Mouse (Mus musculus) limb, embryonic 11.5 days (tissue): ENCODE results near the gene Kcnb1. TPM values are rescaled to one million over a fixed set of nuclear protein-coding genes. Genes with fewer than 3 reads are reported as not detected.

Experiments used
- ATAC-seq: fragments of 200-750 bp; cut with Nextera tagmentation; 2 replicates; pipeline ENCODE4 v1.8.0; 2017; ENCODE audit warnings: low read depth; ENCODE audit not compliant: insufficient number of reproducible peaks, low FRiP score, low TSS enrichment
- DNase-seq: peaks from one replicate; pipeline ENCODE4 v3.0.0-alpha.2; 2015; ENCODE audit warnings: low spot score
- H3K27ac ChIP-seq: fragments of 300-500 bp; sonication (generic); replicated peaks from 2 replicates; pipeline ENCODE4 v1.5.1; 2014; ENCODE audit warnings: low read depth, mild to moderate bottlenecking, low read length
- H3K27me3 ChIP-seq: fragments of 300-500 bp; sonication (generic); 2 replicates; pipeline ENCODE4 v1.6.1; 2014; ENCODE audit warnings: mild to moderate bottlenecking, low read length, mixed read lengths; ENCODE audit not compliant: control insufficient read depth, insufficient read depth
- H3K36me3 ChIP-seq: fragments of 300-500 bp; sonication (generic); 2 replicates; pipeline ENCODE4 v1.6.1; 2014; ENCODE audit warnings: mild to moderate bottlenecking, low read length, moderate library complexity, mixed read lengths; ENCODE audit not compliant: control insufficient read depth, insufficient read depth
- H3K4me1 ChIP-seq: fragments of 300-500 bp; sonication (generic); 2 replicates; pipeline ENCODE4 v1.6.1; 2014; ENCODE audit warnings: low read length, mixed read lengths; ENCODE audit not compliant: control insufficient read depth, insufficient read depth
- H3K4me2 ChIP-seq: fragments of 300-500 bp; sonication (generic); 2 replicates; pipeline ENCODE4 v1.6.1; 2014; ENCODE audit warnings: low read depth, mild to moderate bottlenecking, moderate library complexity; ENCODE audit not compliant: severe bottlenecking
- H3K4me3 ChIP-seq: fragments of 300-500 bp; sonication (generic); 2 replicates; pipeline ENCODE4 v1.5.1; 2014; ENCODE audit warnings: low read depth, low read length
- H3K9ac ChIP-seq: fragments of 300-500 bp; sonication (generic); 2 replicates; pipeline ENCODE4 v1.6.1; 2014; ENCODE audit warnings: mild to moderate bottlenecking, low read length
- H3K9me3 ChIP-seq: fragments of 300-500 bp; sonication (generic); 2 replicates; pipeline ENCODE4 v1.6.1; 2016; ENCODE audit warnings: low read length; ENCODE audit not compliant: control insufficient read depth
- WGBS: fragments of 180-500 bp; shearing (Covaris S2); extraction: QIAGEN DNeasy Blood & Tissue Kit; methylation state at CpG from one replicate; pipeline ENCODE4 v1.1.7; 2014; 5-methylcytosine and 5-hydroxymethylcytosine counted together
- polyA plus RNA-seq: library from polyadenylated mRNA; unstranded; fragments of >200 nt; fragmentation: Nextera tagmentation; extraction: Ambion mirVana; gene quantifications from 2 replicates; pipeline ENCODE4 v1.2.1, GENCODE M21; 2014

Gene Kcnb1
- polyA plus RNA-seq, 1 experiment from 2014 or later = 0.29 TPM

DNA sequence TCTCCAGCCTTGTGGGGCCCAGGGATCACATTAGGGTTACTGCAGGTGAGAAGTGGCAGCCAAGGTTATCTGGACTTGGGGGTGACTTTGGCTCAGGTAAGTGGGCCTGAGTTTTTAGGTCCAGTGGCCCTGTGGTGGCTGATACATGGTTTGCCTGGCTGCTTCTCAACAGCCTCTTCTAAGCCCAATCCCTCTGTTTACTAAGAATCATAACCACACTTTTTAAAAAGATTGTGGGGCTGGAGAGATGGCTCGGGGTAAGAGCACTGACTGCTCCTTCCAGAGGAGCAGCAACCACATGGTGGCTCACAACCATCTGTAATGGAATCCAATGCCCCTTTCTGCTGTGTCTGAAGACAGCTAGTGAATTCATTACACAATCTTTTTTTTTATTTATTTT is 123.9 kb downstream of the Kcnb1 start:
- DNase-seq (no peak), ATAC-seq (no peak)
- Histone ChIP-seq H3K4me3 (no peak overlapping the region), H3K27me3 (no peaks in the 10 kb centered on the region), H3K4me1 (peaks cover 17% of the 10 kb centered on the region), H3K9ac (no peak overlapping the region), H3K27ac (no peak overlapping the region), H3K4me2 (no peak overlapping the region), H3K36me3 (peaks cover 16% of the 10 kb centered on the region), H3K9me3 (no peaks in the 10 kb centered on the region)
- 57% methylated on average over 1 of the region's 1 CpGs for WGBS

DNA sequence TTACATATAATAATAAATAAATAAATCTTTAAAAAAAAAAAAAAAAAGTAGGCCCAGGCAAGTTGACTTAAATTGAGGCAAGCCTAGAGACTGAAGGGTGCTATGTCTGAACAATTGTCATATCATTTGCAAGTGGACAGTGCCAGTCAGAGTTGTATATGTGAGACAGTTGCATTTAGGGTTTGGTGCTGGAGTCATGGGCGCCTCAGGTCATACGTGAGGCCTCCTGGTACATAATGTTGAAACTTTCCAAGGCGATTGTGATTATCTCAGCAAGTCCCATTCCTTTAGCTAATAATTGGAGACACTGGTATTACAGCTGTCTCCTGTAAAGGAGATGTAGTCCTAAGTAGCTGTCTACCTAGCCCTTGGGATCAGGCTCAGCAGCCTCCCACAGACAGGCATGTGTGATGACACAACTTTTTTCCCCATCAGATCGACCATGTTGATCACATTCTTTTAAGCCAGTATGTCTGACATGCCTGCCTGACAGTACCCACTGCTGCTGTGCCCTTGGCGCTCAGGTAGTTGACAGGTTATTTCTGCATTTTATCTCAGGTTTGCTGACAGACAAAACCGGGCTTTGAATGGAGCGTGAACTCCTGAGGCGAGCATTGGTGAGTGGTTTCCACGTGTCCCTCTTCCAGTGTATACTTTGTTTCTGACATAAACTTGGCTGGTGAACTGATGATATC is 125.2 kb downstream of the Kcnb1 start:
- WGBS = 23% methylated on average over 9 of the region's 9 CpGs
- H3K27ac ChIP-seq = peak overlapping the region; percentile 75; the same call in 1 of the 2 replicates
- H3K4me1 ChIP-seq = peaks cover 20% of the 10 kb centered on the region
- H3K4me3 ChIP-seq = peak overlapping the region; percentile 62
- ATAC-seq (no peak), DNase-seq (no peak)
- peak overlapping the region; percentile 60 for H3K4me2 ChIP-seq
- peak overlapping the region; percentile 69 for H3K9ac ChIP-seq
- H3K36me3 ChIP-seq = peaks cover 16% of the 10 kb centered on the region
- H3K27me3 ChIP-seq = no peaks in the 10 kb centered on the region
- H3K9me3 ChIP-seq = no peaks in the 10 kb centered on the region

DNA sequence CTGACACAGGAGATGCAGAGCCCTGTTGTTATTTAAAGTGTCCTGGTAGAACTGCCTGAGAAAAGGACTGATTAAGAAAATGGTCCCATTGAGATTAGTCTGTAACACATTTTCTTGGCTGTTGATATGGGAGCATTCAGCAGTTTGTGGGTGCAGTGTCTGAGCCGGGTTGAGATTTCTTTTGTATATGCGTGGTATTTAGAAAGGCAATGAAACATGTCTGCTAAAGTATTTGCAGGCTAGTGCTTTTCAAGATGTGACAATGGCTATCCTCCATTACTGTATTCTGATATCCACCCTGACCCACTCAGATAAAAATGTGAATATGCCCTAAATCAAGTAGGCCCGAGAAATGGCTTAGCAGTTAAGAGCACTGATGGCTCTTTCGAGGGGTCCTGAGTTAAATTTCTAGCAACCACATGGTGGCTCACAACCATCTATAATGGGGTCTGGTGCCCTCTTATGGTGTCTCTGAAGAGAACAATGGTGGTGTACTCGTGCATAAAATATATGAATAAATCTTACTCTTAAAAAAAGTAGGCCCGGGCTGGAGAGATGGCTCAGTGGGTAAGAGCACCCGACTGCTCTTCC is 126.0 kb downstream of the Kcnb1 start:
- Histone ChIP-seq H3K9me3 (no peaks in the 10 kb centered on the region), H3K4me1 (peaks cover 20% of the 10 kb centered on the region), H3K36me3 (peaks cover 16% of the 10 kb centered on the region), H3K27ac (peak overlapping the region; percentile 75), H3K27me3 (no peaks in the 10 kb centered on the region), H3K9ac (peak overlapping the region; percentile 88), H3K4me2 (peak overlapping the region; percentile 60), H3K4me3 (peak overlapping the region; percentile 62)
- ATAC-seq = no peak
- WGBS = under 1% methylated on average over 7 of the region's 7 CpGs
- DNase-seq = no peak

DNA sequence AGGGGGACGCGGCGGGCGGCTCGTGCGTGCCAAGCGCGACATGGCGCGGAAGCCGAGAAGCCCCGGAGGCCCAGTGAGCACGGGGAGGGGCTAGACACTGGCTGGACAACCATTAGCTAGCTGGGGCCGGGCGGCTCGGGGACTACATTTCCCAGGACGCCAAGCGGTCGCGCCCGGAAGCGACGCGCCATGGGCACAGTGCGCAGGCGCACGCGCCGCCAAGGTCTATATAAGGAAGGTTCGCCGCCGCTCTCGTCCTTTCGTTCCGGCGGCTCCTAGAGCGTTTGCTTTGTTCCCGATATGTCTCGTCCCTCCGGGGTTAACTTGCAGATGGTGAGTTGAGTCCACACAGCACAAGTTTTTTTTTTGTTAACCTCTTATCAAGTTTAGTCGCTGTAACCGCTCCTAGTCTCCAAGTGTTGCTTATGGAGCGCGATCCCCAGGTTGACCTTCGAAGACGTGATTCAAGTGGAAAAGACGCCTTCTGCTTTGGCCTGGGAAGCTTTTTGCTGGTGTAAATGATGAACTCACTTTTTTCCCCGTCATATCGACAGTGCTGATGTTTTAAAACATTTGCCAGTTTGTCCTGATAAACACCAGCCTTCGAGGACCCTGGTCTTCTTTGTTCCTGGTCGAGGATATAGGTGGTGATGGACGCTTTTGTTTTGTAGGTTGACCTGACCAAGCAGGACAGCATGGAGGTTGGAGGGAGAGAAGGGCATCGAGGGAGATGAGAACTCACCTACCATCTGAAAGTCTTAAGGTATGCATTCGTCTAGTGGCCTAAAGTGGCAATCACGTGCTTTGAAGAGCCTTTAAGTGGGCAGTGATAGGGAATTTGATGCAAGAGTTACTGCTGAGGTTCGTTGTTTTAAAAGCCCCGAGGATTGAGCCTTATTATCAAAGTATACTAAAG is 126.7 kb downstream of the Kcnb1 start, which contains the start of gene Znfx1:
TSS of gene Znfx1 (minus strand) at position 51 of the 916 bp plus-strand sequence.
- H3K4me3 ChIP-seq = peak within 1 kb of the TSS; percentile 62
- peaks cover 20% of the 10 kb centered on the region for H3K4me1 ChIP-seq
- DNase-seq (peak; percentile 98), ATAC-seq (peak; percentile 93)
- peaks cover 16% of the 10 kb centered on the region for H3K36me3 ChIP-seq
- under 1% methylated on average over 56 of the region's 57 CpGs for WGBS
- peak within 1 kb of the TSS; percentile 60 for H3K4me2 ChIP-seq
- H3K9ac ChIP-seq = peak within 1 kb of the TSS; percentile 88
- peak within 1 kb of the TSS; percentile 83 for H3K27ac ChIP-seq
- H3K27me3 ChIP-seq = no peaks in the 10 kb centered on the region
- no peaks in the 10 kb centered on the region for H3K9me3 ChIP-seq

DNA sequence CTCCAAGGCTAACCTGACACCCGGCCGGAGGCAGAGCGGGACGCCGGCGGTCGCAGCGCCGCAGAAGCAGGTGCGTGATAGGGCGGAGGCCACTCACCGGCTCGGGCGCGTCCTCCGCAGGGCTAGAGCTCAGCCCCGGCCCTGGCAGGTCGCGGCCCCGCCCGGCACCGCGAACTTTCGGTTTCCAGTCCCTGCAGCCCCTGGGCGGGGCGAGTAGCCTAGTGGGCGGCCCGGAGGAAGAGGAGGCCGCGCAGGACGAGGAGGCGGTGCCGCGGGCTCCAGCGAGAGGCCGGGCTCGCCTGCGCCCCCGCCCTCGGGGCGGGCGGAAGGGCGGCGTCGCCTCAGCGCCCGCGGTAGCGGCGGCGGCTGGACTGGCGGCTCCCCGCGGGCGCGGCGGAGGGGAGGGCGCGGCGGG is 127.5 kb downstream of the Kcnb1 start:
- under 1% methylated on average over 39 of the region's 60 CpGs for WGBS
- Histone ChIP-seq H3K9ac (peak overlapping the region; percentile 88), H3K27ac (peak overlapping the region; percentile 83), H3K4me1 (peaks cover 20% of the 10 kb centered on the region), H3K9me3 (no peaks in the 10 kb centered on the region), H3K4me2 (peak overlapping the region; percentile 60), H3K4me3 (peak overlapping the region; percentile 62), H3K27me3 (no peaks in the 10 kb centered on the region), H3K36me3 (peaks cover 16% of the 10 kb centered on the region)
- ATAC-seq (peak; percentile 90), DNase-seq (peak; percentile 88)

DNA sequence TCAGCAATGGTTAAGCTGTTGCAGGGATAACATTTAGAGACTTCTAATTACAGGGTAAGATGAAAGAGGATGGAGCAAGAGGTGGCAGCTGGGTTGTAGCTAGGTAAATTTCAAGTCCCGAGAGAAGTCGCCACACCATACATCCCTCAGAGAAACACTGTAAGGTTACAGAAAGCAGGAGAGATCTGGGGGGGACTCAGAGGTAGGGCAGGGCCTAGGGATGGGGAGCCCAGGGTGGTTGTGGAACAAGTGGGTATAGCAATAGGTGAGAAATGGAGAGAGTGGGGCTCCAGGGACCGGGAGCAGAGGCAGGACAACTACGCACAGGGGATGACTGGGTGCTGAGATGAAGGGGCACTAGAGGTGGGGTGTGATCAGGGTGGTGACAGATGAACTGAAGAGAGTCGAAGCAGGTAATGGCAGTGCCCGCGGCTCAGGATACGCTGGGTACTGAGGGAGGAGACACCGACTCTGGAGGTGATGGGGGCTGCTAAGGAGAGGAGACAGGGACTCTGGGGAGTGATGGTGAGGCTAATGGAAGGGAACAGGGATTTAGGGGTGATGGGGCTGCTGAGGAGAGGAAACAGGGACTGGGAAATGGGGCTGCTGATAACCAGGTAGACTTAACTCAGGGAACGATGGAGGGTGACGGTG is 128.4 kb downstream of the Kcnb1 start:
- peaks cover 20% of the 10 kb centered on the region for H3K4me1 ChIP-seq
- H3K9ac ChIP-seq = peak overlapping the region; percentile 88
- DNase-seq (no peak), ATAC-seq (no peak)
- H3K9me3 ChIP-seq = no peaks in the 10 kb centered on the region
- 14% methylated on average over 11 of the region's 11 CpGs for WGBS
- peak overlapping the region; percentile 60 for H3K4me2 ChIP-seq
- H3K27ac ChIP-seq = no peak overlapping the region
- no peaks in the 10 kb centered on the region for H3K27me3 ChIP-seq
- peaks cover 17% of the 10 kb centered on the region for H3K36me3 ChIP-seq
- H3K4me3 ChIP-seq = peak overlapping the region; percentile 62

DNA sequence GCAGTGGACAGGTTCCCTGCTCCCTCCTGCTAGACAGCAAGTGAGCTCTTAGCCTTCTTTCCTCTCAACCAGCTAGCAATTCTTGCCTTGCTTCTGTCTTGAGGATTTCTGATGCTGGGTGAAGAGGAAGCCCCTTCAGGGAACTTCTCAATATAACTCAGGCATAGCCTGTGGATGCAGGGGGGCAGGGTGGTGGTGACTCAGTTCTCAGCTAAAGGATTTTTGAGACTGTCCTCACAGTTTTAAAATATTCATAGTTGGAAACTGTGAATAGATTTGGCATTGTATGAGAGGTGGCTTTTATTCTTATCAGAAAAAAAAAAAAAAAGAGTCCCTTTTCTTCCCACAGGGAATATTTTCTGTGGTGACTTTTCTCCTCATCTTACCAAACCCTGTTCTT is 129.2 kb downstream of the Kcnb1 start:
- Histone ChIP-seq H3K27me3 (no peaks in the 10 kb centered on the region), H3K4me2 (no peak overlapping the region), H3K27ac (no peak overlapping the region), H3K4me1 (peaks cover 18% of the 10 kb centered on the region), H3K36me3 (peaks cover 19% of the 10 kb centered on the region), H3K9me3 (no peaks in the 10 kb centered on the region), H3K9ac (no peak overlapping the region), H3K4me3 (no peak overlapping the region)
- no peak for ATAC-seq
- DNase-seq = no peak

DNA sequence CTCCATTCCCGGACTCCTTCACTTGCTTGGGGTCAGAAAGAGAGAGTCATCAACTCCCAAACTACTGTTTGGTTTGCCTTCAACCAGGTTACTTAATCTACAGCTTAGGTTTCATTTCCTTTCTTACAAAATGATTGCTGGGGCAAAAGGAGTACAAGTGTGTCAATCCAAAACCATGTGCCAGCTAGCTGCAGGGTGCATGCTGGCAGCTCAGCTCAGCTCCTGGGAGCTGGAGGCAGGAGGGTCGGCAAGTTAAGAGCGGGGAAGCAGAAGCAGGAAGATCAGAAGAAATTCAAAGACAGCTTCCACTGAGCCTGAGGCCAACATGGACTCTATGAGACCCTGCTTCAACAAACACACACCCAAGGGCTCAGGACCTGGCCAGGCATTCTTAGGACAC is 129.6 kb downstream of the Kcnb1 start:
- H3K4me2 ChIP-seq = no peak overlapping the region
- no peak overlapping the region for H3K9ac ChIP-seq
- no peak overlapping the region for H3K4me3 ChIP-seq
- H3K9me3 ChIP-seq = no peaks in the 10 kb centered on the region
- ATAC-seq (no peak), DNase-seq (no peak)
- H3K27me3 ChIP-seq = no peaks in the 10 kb centered on the region
- WGBS = 63% methylated on average over 3 of the region's 3 CpGs
- peaks cover 15% of the 10 kb centered on the region for H3K36me3 ChIP-seq
- H3K4me1 ChIP-seq = peaks cover 14% of the 10 kb centered on the region
- no peak overlapping the region for H3K27ac ChIP-seq
